Mouse (Mus musculus): ENCODE measurements around the gene Fosl1.
A peak's percentile ranks its signal among the peaks of the same experiment; 100 is the strongest.
"Not testable (repeated sequence)": the region's sequence is repeated elsewhere in the genome, so short reads cannot be mapped to it uniquely, and the experiment has no call there.

Fosl1 gene

GRCm38 (mm10) chr19:5481398-5481797 lies 34.1 kb downstream of the Fosl1 start:
- DNase-seq (ENCODE audit: low spot score in 2 of 2): no peak

GRCm38 (mm10) chr19:5483386-5484359 lies 36.3 kb downstream of the Fosl1 start:
- no peak for DNase-seq (ENCODE audit: low spot score in 2 of 2)

GRCm38 (mm10) chr19:5484496-5484895 lies 37.1 kb downstream of the Fosl1 start:
- no peak for DNase-seq (ENCODE audit: low spot score in 2 of 2)

GRCm38 (mm10) chr19:5485371-5485770 lies 38.0 kb downstream of the Fosl1 start:
- no peak for DNase-seq (ENCODE audit: low spot score in 2 of 2)

GRCm38 (mm10) chr19:5485821-5486220 lies 38.5 kb downstream of the Fosl1 start:
- no peak for DNase-seq (ENCODE audit: low spot score in 2 of 2)

GRCm38 (mm10) chr19:5486286-5486685 lies 38.9 kb downstream of the Fosl1 start:
- DNase-seq (ENCODE audit: low spot score in 2 of 2): no peak

GRCm38 (mm10) chr19:5486771-5487170 lies 39.4 kb downstream of the Fosl1 start:
- no peak for DNase-seq (ENCODE audit: low spot score in 2 of 2)

GRCm38 (mm10) chr19:5487768-5488550 lies 40.6 kb downstream of the Fosl1 start, which contains the start of gene Mus81:
TSS of gene Mus81 (minus strand) at chr19:5488402.
- DNase-seq (ENCODE audit: low spot score in 2 of 2): peak; percentile 94 to 96

- DNase-seq (ENCODE audit: low spot score in 2 of 2): peak; percentile 98 to 99
Observed at GRCm38 (mm10) chr19:5488878-5489571, 41.7 kb downstream of the Fosl1 start.

- DNase-seq (ENCODE audit: low spot score in 2 of 2): not testable (repeated sequence)
Observed at GRCm38 (mm10) chr19:5489721-5490120, 42.4 kb downstream of the Fosl1 start.

- DNase-seq (ENCODE audit: low spot score in 2 of 2): peak; percentile 94 to 96
Observed at GRCm38 (mm10) chr19:5490313-5490897, 43.1 kb downstream of the Fosl1 start, which contains the start of gene Cfl1. TSS of gene Cfl1 (plus strand) at chr19:5490455.

GRCm38 (mm10) chr19:5490898-5491708 lies 43.8 kb downstream of the Fosl1 start:
- peak; percentile 77 to 82 for DNase-seq (ENCODE audit: low spot score in 2 of 2)

- DNase-seq (ENCODE audit: low spot score in 2 of 2): no peak
Observed at GRCm38 (mm10) chr19:5492641-5493040, 45.3 kb downstream of the Fosl1 start.

- DNase-seq (ENCODE audit: low spot score in 2 of 2): not testable (repeated sequence)
Observed at GRCm38 (mm10) chr19:5493301-5493721, 46.0 kb downstream of the Fosl1 start.

- DNase-seq (ENCODE audit: low spot score in 2 of 2): no peak
Observed at GRCm38 (mm10) chr19:5494314-5494713, 47.0 kb downstream of the Fosl1 start.

- DNase-seq (ENCODE audit: low spot score in 2 of 2): no peak
Observed at GRCm38 (mm10) chr19:5495353-5496051, 48.2 kb downstream of the Fosl1 start.

GRCm38 (mm10) chr19:5496052-5496370 lies 48.7 kb downstream of the Fosl1 start:
- no peak for DNase-seq (ENCODE audit: low spot score in 2 of 2)

GRCm38 (mm10) chr19:5500330-5500875 lies 53.1 kb downstream of the Fosl1 start:
- no peak for DNase-seq (ENCODE audit: low spot score in 2 of 2)

- no peak for DNase-seq (ENCODE audit: low spot score in 2 of 2)
Observed at GRCm38 (mm10) chr19:5503687-5504086, 56.3 kb downstream of the Fosl1 start, which contains the start of gene 1700020D05Rik. TSS of gene 1700020D05Rik (minus strand) at chr19:5503787.
